Mouse (Mus musculus) embryonic fibroblast, embryonic 13.5 days (primary cell): ENCODE results near the gene Epx.

Experiments used
- CTCF ChIP-seq: IDR thresholded peaks from 2 replicates; pipeline ENCODE4 v1.5.1; 2011; ENCODE audit warnings: mild to moderate bottlenecking, control low read depth, low read length, moderate library complexity, borderline replicate concordance; ENCODE audit not compliant: insufficient read depth
- POLR2A ChIP-seq: IDR thresholded peaks from 2 replicates; pipeline ENCODE4 v1.6.1; 2011; ENCODE audit warnings: low read depth, mild to moderate bottlenecking, control low read depth, low read length, moderate library complexity

GRCm38 (mm10) chr11:87862805-87863204 lies 12.5 kb downstream of the Epx start:
- TF ChIP-seq CTCF (no peak), POLR2A (no peak)
